Mouse (Mus musculus): ENCODE measurements around the gene Frs2.

GRCm38 (mm10) chr10:117103854-117104598 is 44.3 kb downstream of the Frs2 start:
- no peak for TF ChIP-seq CTCF (IDR thresholded peaks at IDR 0.05; ENCODE audit: low read depth, low read length)
- TF ChIP-seq POLR2AphosphoS5 (IDR thresholded peaks at IDR 0.05; ENCODE audit: insufficient replicate concordance, low read depth, low read length) = no peak
- no peak for TF ChIP-seq GATA2 (IDR thresholded peaks at IDR 0.05; ENCODE audit: borderline replicate concordance, low read depth, low read length)
- no peak for TF ChIP-seq TAL1 (conservative IDR thresholded peaks at IDR 0.05; ENCODE audit: low read depth, low read length)
